Mouse (Mus musculus): ENCODE results near the gene Kcnh2.
A peak's percentile ranks its signal among the peaks of the same experiment; 100 is the strongest.

- TF ChIP-seq CTCF (conservative IDR thresholded peaks at IDR 0.05; ENCODE audit: low read length) (peak; percentile 46), NANOG (IDR thresholded peaks at IDR 0.05; ENCODE audit: borderline replicate concordance, low read length) (no peak), POU5F1 (IDR thresholded peaks at IDR 0.05; ENCODE audit: borderline replicate concordance, low read length) (no peak)
These were observed 42.9 kb upstream of the Kcnh2 start for GRCm38 (mm10) chr5:24394165-24394894.

Measured in E14TG2a.4 (cell line).